Mouse (Mus musculus): Measurements from ENCODE around the gene Csnk1e.

- TF ChIP-seq CTCF (IDR thresholded peaks at IDR 0.05; ENCODE audit: control insufficient read depth, insufficient read depth, insufficient replicate concordance, low read depth, low read length), result no peak
- TF ChIP-seq POLR2A (IDR thresholded peaks at IDR 0.05; ENCODE audit: control insufficient read depth, low read depth, low read length), result no peak
Observed at GRCm38 (mm10) chr15:79393101-79393500, 62.3 kb downstream of the Csnk1e start.

All from testis, adult 2 months (tissue).